Mouse (Mus musculus): ENCODE results near the gene Fat3.
A peak's percentile ranks its signal among the peaks of the same experiment; 100 is the strongest.

Gene Fat3

GRCm38 (mm10) chr9:15943486-15944153 is 557.5 kb downstream of the Fat3 start:
- DNase-seq (ENCODE audit: low spot score in 2 of 2): no peak

GRCm38 (mm10) chr9:15941818-15942217 is 559.3 kb downstream of the Fat3 start:
- DNase-seq (ENCODE audit: low spot score in 2 of 2): no peak

GRCm38 (mm10) chr9:15940933-15941673 is 560.0 kb downstream of the Fat3 start:
- DNase-seq (ENCODE audit: low spot score in 2 of 2): no peak

- no peak for DNase-seq (ENCODE audit: low spot score in 2 of 2)
Measured at GRCm38 (mm10) chr9:15939594-15939993, 561.5 kb downstream of the Fat3 start.

- DNase-seq (ENCODE audit: low spot score in 2 of 2): no peak
Measured at GRCm38 (mm10) chr9:15937837-15938514, 563.1 kb downstream of the Fat3 start.

- no peak for DNase-seq (ENCODE audit: low spot score in 2 of 2)
Measured at GRCm38 (mm10) chr9:15930928-15931443, 570.1 kb downstream of the Fat3 start.

- DNase-seq (ENCODE audit: low spot score in 2 of 2): no peak
Measured at GRCm38 (mm10) chr9:15928331-15928730, 572.8 kb downstream of the Fat3 start.

- no peak for DNase-seq (ENCODE audit: low spot score in 2 of 2)
Measured at GRCm38 (mm10) chr9:15927378-15928083, 573.6 kb downstream of the Fat3 start.

GRCm38 (mm10) chr9:15925237-15925636 is 575.8 kb downstream of the Fat3 start:
- DNase-seq (ENCODE audit: low spot score in 2 of 2): no peak

- no peak for DNase-seq (ENCODE audit: low spot score in 2 of 2)
Measured at GRCm38 (mm10) chr9:15920271-15920670, 580.8 kb downstream of the Fat3 start.

- DNase-seq (ENCODE audit: low spot score in 2 of 2): no peak
Measured at GRCm38 (mm10) chr9:15919373-15920005, 581.6 kb downstream of the Fat3 start.

- DNase-seq (ENCODE audit: low spot score in 2 of 2): no peak
Measured at GRCm38 (mm10) chr9:15916600-15916999, 584.5 kb downstream of the Fat3 start.

- no peak for DNase-seq (ENCODE audit: low spot score in 2 of 2)
Measured at GRCm38 (mm10) chr9:15912735-15913134, 588.4 kb downstream of the Fat3 start.

- DNase-seq (ENCODE audit: low spot score in 2 of 2): no peak
Measured at GRCm38 (mm10) chr9:15909397-15910113, 591.5 kb downstream of the Fat3 start.

- DNase-seq (ENCODE audit: low spot score in 2 of 2): no peak
Measured at GRCm38 (mm10) chr9:15903948-15904750, 596.9 kb downstream of the Fat3 start.

GRCm38 (mm10) chr9:15898112-15898511 is 603.0 kb downstream of the Fat3 start:
- DNase-seq (ENCODE audit: low spot score in 2 of 2): no peak

GRCm38 (mm10) chr9:15886756-15887155 is 614.3 kb downstream of the Fat3 start:
- DNase-seq (ENCODE audit: low spot score in 2 of 2): no peak

GRCm38 (mm10) chr9:15880754-15881153 is 620.3 kb downstream of the Fat3 start:
- no peak for DNase-seq (ENCODE audit: low spot score in 2 of 2)

- peak in 1 of 2 experiments; percentile 1 for DNase-seq (ENCODE audit: low spot score in 2 of 2)
Measured at GRCm38 (mm10) chr9:15880160-15880603, 620.9 kb downstream of the Fat3 start.

Measured in natural killer cell, adult 2 months (primary cell).